Mouse (Mus musculus): ENCODE results near the gene Rassf2.

- TF ChIP-seq CTCF (IDR thresholded peaks at IDR 0.05; ENCODE audit: insufficient read depth, low read length) (no peak), POLR2A (IDR thresholded peaks at IDR 0.05; ENCODE audit: borderline replicate concordance, extremely low read depth, low read depth, low read length) (no peak)
Observed at GRCm38 (mm10) chr2:132053824-132054223, 23.8 kb upstream of the Rassf2 start.

All from lung, adult 2 months (tissue).